ENCODE assay signal across 8 mouse cellular contexts in genomic region chr1:86531547-86532321, GRCm38 (mm10). TPM values are rescaled to one million over a fixed set of nuclear protein-coding genes. Genes with fewer than 3 reads are reported as not detected.
DNase-seq lines count a peak whose midpoint lies in the region; ATAC-seq and TF ChIP-seq lines count a peak whose summit lies in the region.

No protein-coding gene starts in this region.

- H3K4me3 ChIP-seq in left cerebral cortex, adult 2 months = no peak overlapping the region
- H3K4me3 ChIP-seq in hindbrain, postnatal 0 days (ENCODE audit: low read length) = no peak overlapping the region
- H3K4me3 ChIP-seq in liver, embryonic 15.5 days (replicated peaks) = no peak overlapping the region

- no peaks in the 10 kb centered on the region for H3K9me3 ChIP-seq in hindbrain, postnatal 0 days (ENCODE audit: low read length)
- H3K9me3 ChIP-seq in liver, embryonic 15.5 days (replicated peaks) = no peaks in the 10 kb centered on the region

- WGBS in hindbrain, postnatal 0 days = 12% methylated on average over 13 of the region's 13 CpGs
- 10% methylated on average over 13 of the region's 13 CpGs for WGBS in liver, embryonic 15.5 days (ENCODE audit: insufficient replicate concordance)

- H3K4me1 ChIP-seq in hindbrain, postnatal 0 days (ENCODE audit: insufficient read depth, low read length) = peaks cover 8% of the 10 kb centered on the region
- peaks cover 44% of the 10 kb centered on the region for H3K4me1 ChIP-seq in liver, embryonic 15.5 days (replicated peaks)

- H3K27me3 ChIP-seq in hindbrain, postnatal 0 days (ENCODE audit: insufficient read depth, low read length) = no peaks in the 10 kb centered on the region
- H3K27me3 ChIP-seq in liver, embryonic 15.5 days = no peaks in the 10 kb centered on the region

- H3K36me3 ChIP-seq in hindbrain, postnatal 0 days (ENCODE audit: insufficient read depth, low read length) = peaks cover 8% of the 10 kb centered on the region; the same call in 1 of the 2 replicates
- peaks cover 36% of the 10 kb centered on the region for H3K36me3 ChIP-seq in liver, embryonic 15.5 days (replicated peaks)

- ATAC-seq in hindbrain, postnatal 0 days = peak; percentile 4
- no peak for ATAC-seq in liver, embryonic 15.5 days (ENCODE audit: insufficient read depth)
- ATAC-seq in erythroblast, adult 5-6 weeks (replicated peaks; ENCODE audit: low FRiP score, poor library complexity, severe bottlenecking) = no peak

- DNase-seq in left cerebral cortex, adult 2 months (ENCODE audit: extremely low spot score in 1 of 2, low spot score in 2 of 2) = no peak
- DNase-seq in left cerebral cortex, adult 18-20 months (ENCODE audit: low spot score in 2 of 2) = no peak
- peak; percentile 79 for DNase-seq in embryo, embryonic 10.5 days (ENCODE audit: low spot score)
- DNase-seq in hindbrain, postnatal 0 days (ENCODE audit: low spot score) = peak; percentile 33
- DNase-seq in thymus, postnatal 4 days = peak; percentile 54
- DNase-seq in urinary bladder, postnatal 25 days (ENCODE audit: low spot score) = no peak

- peak overlapping the region; percentile 31 for H3K4me2 ChIP-seq in hindbrain, postnatal 0 days (ENCODE audit: low read depth, low read length)
- H3K4me2 ChIP-seq in liver, embryonic 15.5 days = peak overlapping the region; percentile 0

- H3K27ac ChIP-seq in left cerebral cortex, adult 2 months = peak overlapping the region; percentile 59; the same call in 1 of the 2 replicates
- peak overlapping the region; percentile 45 for H3K27ac ChIP-seq in hindbrain, postnatal 0 days
- peak overlapping the region; percentile 31 for H3K27ac ChIP-seq in liver, embryonic 15.5 days (replicated peaks)

- no peak for TF ChIP-seq CTCF in left cerebral cortex, adult 2 months (IDR thresholded peaks at IDR 0.05)
- no peak for TF ChIP-seq CTCF in hindbrain, postnatal 0 days (IDR thresholded peaks at IDR 0.05; ENCODE audit: low read depth)

- no peak overlapping the region for H3K9ac ChIP-seq in hindbrain, postnatal 0 days (replicated peaks; ENCODE audit: low read length)
- H3K9ac ChIP-seq in liver, embryonic 15.5 days = no peak overlapping the region

- intact Hi-C loops in left cerebral cortex, adult 2 months (cut with DNase I) = loop anchor here (1.0 to 5.0 kb wide), 3 partner anchors 30 to 159 kb away; no protein-coding TSS in a partner anchor

RNA-seq across cellular contexts. Expression of gene Ptma, which starts 5.2 kb away (rescaled TPM):
- total RNA-seq in left cerebral cortex, adult 2 months (2021) = 100 to 1,000 TPM; 353 to 363 TPM
- 100 to 1,000 TPM; 356 to 357 TPM for total RNA-seq in left cerebral cortex, adult 18-20 months (2021)
- 619 and 723 TPM in 2 replicates for total RNA-seq in hindbrain, postnatal 0 days (2014; rRNA removed)
- 1,399 and 1,474 TPM in 2 replicates for polyA plus RNA-seq in hindbrain, postnatal 0 days (2015; fragmentation: Nextera tagmentation; extraction: Ambion mirVana)
- 634 and 778 TPM in 2 replicates for polyA plus RNA-seq in liver, embryonic 15.5 days (2015; fragmentation: Nextera tagmentation; extraction: Ambion mirVana)
- total RNA-seq in erythroblast, adult 5-6 weeks (2015; ENCODE audit: low replicate concordance) = 1,027 and 1,158 TPM in 2 replicates
- 910 and 1,101 TPM in 2 replicates for total RNA-seq in erythroblast, adult 5-6 weeks (2017; ENCODE audit: low replicate concordance)

RNA-seq across cellular contexts. Expression of gene Pde6d, which starts 50.7 kb away (rescaled TPM):
- total RNA-seq in left cerebral cortex, adult 2 months (2021) = 10 to 100 TPM; 43.7 to 50.3 TPM
- total RNA-seq in left cerebral cortex, adult 18-20 months (2021) = 10 to 100 TPM; 50.6 to 51.6 TPM
- total RNA-seq in hindbrain, postnatal 0 days (2014; rRNA removed) = 36.6 and 39.1 TPM in 2 replicates
- polyA plus RNA-seq in hindbrain, postnatal 0 days (2015; fragmentation: Nextera tagmentation; extraction: Ambion mirVana) = 112 and 121 TPM in 2 replicates
- 24.7 and 29.0 TPM in 2 replicates for polyA plus RNA-seq in liver, embryonic 15.5 days (2015; fragmentation: Nextera tagmentation; extraction: Ambion mirVana)
- 6.9 and 20.5 TPM in 2 replicates for total RNA-seq in erythroblast, adult 5-6 weeks (2015; ENCODE audit: low replicate concordance)
- total RNA-seq in erythroblast, adult 5-6 weeks (2017; ENCODE audit: low replicate concordance) = 2.9 and 3.7 TPM in 2 replicates

RNA-seq across cellular contexts. Expression of gene Cops7b, which starts 51.0 kb away (rescaled TPM):
- total RNA-seq in left cerebral cortex, adult 2 months (2021) = 10 to 100 TPM; 24.5 TPM
- total RNA-seq in left cerebral cortex, adult 18-20 months (2021) = 10 to 100 TPM; 24.1 to 24.2 TPM
- 33.6 and 47.0 TPM in 2 replicates for total RNA-seq in hindbrain, postnatal 0 days (2014; rRNA removed)
- 44.7 and 48.3 TPM in 2 replicates for polyA plus RNA-seq in hindbrain, postnatal 0 days (2015; fragmentation: Nextera tagmentation; extraction: Ambion mirVana)
- polyA plus RNA-seq in liver, embryonic 15.5 days (2015; fragmentation: Nextera tagmentation; extraction: Ambion mirVana) = 13.1 and 13.4 TPM in 2 replicates
- 4.6 and 6.1 TPM in 2 replicates for total RNA-seq in erythroblast, adult 5-6 weeks (2015; ENCODE audit: low replicate concordance)
- total RNA-seq in erythroblast, adult 5-6 weeks (2017; ENCODE audit: low replicate concordance) = 2.6 and 5.6 TPM in 2 replicates

Comparison
In these comparisons a context has a peak if more than half of its experiments do, and no peak if none do; other contexts are left out.
1. DNase-seq: peak in embryo, embryonic 10.5 days (single experiment), hindbrain, postnatal 0 days (single experiment) and thymus, postnatal 4 days (single experiment); none in left cerebral cortex, adult 2 months (0 of 2), left cerebral cortex, adult 18-20 months (0 of 2) and urinary bladder, postnatal 25 days (single experiment).
2. Peak in every context shown above with its lines, with median percentiles within 50 percentile points of each other: H3K27ac ChIP-seq.